Mouse (Mus musculus) olfactory bulb, adult 2 months (tissue): ENCODE results near the gene Tmem184b. TPM values are rescaled to one million over a fixed set of nuclear protein-coding genes. Genes with fewer than 3 reads are reported as not detected.

Experiments
- H3K27ac ChIP-seq: fragments of 200-500 bp; 2 replicates; pipeline ENCODE4 v1.5.1; 2012; ENCODE audit warnings: low read depth, low read length; ENCODE audit not compliant: insufficient read depth
- H3K4me1 ChIP-seq: fragments of 200-500 bp; 2 replicates; pipeline ENCODE4 v1.6.1; 2012; ENCODE audit warnings: low read length; ENCODE audit not compliant: control insufficient read depth, insufficient read depth
- H3K4me3 ChIP-seq: fragments of 200-500 bp; 2 replicates; pipeline ENCODE4 v1.5.1; 2012; ENCODE audit warnings: mild to moderate bottlenecking, low read depth, low read length, moderate library complexity; ENCODE audit not compliant: insufficient read depth
- CTCF ChIP-seq: fragments of 200-500 bp; IDR thresholded peaks from 2 replicates; pipeline ENCODE4 v1.5.1; 2012; ENCODE audit warnings: low read depth, mild to moderate bottlenecking, low read length, moderate library complexity; ENCODE audit not compliant: insufficient read depth
- POLR2A ChIP-seq: fragments of 200-500 bp; IDR thresholded peaks from 2 replicates; pipeline ENCODE4 v1.6.1; 2012; ENCODE audit warnings: mild to moderate bottlenecking, low read depth, low read length, moderate library complexity; ENCODE audit not compliant: insufficient read depth
- WGBS: fragments of 180-500 bp; shearing (Covaris S2); methylation state at CpG from one replicate; pipeline ENCODE4 v1.1.7; 2018; 5-methylcytosine and 5-hydroxymethylcytosine counted together
- polyA plus RNA-seq: library from polyadenylated mRNA; stranded (reverse); fragments of >200 nt; gene quantifications from 2 replicates; pipeline ENCODE4 v1.2.4, GENCODE M21; 2012; ENCODE audit warnings: low replicate concordance; ENCODE audit not compliant: missing spikeins, insufficient read depth, insufficient read length

Tmem184b gene
- polyA plus RNA-seq, 1 experiment, result not detected

GRCm38 (mm10) chr15:79440651-79441330 lies 37.4 kb upstream of the Tmem184b start:
- peak overlapping the region; percentile 76 for H3K27ac ChIP-seq
- H3K4me3 ChIP-seq, result peak overlapping the region; percentile 87
- peaks cover 74% of the 10 kb centered on the region for H3K4me1 ChIP-seq
- TF ChIP-seq POLR2A (no peak), CTCF (no peak)
- WGBS, result 2% methylated on average over 11 of the region's 11 CpGs

- Histone ChIP-seq H3K4me3 (peak overlapping the region; percentile 87), H3K4me1 (peaks cover 78% of the 10 kb centered on the region), H3K27ac (0 out of 2 replicates have a peak overlapping the region, but pooled peaks have one; percentile 3)
- TF ChIP-seq CTCF (no peak), POLR2A (0 out of 2 replicates have a peak, but pooled peaks have one; percentile 17)
- WGBS, result 7% methylated on average over 4 of the region's 4 CpGs
Observed at GRCm38 (mm10) chr15:79440223-79440622, 36.9 kb upstream of the Tmem184b start.

- peak overlapping the region; percentile 87; the same call in 1 of the 2 replicates for H3K4me3 ChIP-seq
- no peak overlapping the region for H3K27ac ChIP-seq
- H3K4me1 ChIP-seq, result peaks cover 76% of the 10 kb centered on the region
- WGBS, result 56% methylated on average over 4 of the region's 4 CpGs
- TF ChIP-seq CTCF (no peak), POLR2A (no peak)
Observed at GRCm38 (mm10) chr15:79439386-79439785, 36.0 kb upstream of the Tmem184b start.

GRCm38 (mm10) chr15:79438816-79439215 lies 35.4 kb upstream of the Tmem184b start:
- 55% methylated on average over 8 of the region's 8 CpGs for WGBS
- no peak overlapping the region for H3K27ac ChIP-seq
- TF ChIP-seq POLR2A (no peak), CTCF (no peak)
- peaks cover 74% of the 10 kb centered on the region for H3K4me1 ChIP-seq
- H3K4me3 ChIP-seq, result no peak overlapping the region

- no peak overlapping the region for H3K27ac ChIP-seq
- H3K4me3 ChIP-seq, result no peak overlapping the region
- TF ChIP-seq CTCF (no peak), POLR2A (no peak)
- 61% methylated on average over 6 of the region's 6 CpGs for WGBS
- H3K4me1 ChIP-seq, result peaks cover 70% of the 10 kb centered on the region
Observed at GRCm38 (mm10) chr15:79438209-79438810, 34.9 kb upstream of the Tmem184b start.

GRCm38 (mm10) chr15:79437541-79438208 lies 34.3 kb upstream of the Tmem184b start:
- WGBS, result 83% methylated on average over 12 of the region's 12 CpGs
- no peak for TF ChIP-seq CTCF
- TF ChIP-seq POLR2A, result no peak
- peaks cover 68% of the 10 kb centered on the region for H3K4me1 ChIP-seq

GRCm38 (mm10) chr15:79436481-79436921 lies 33.1 kb upstream of the Tmem184b start:
- TF ChIP-seq POLR2A, result no peak
- TF ChIP-seq CTCF, result no peak
- Histone ChIP-seq H3K27ac (no peak overlapping the region; the same call in 1 of the 2 replicates), H3K4me1 (peaks cover 68% of the 10 kb centered on the region), H3K4me3 (no peak overlapping the region)
- 26% methylated on average over 7 of the region's 7 CpGs for WGBS

More at GRCm38 (mm10) chr15:79437541-79438208, 34.3 kb upstream of the Tmem184b start:
- Histone ChIP-seq H3K4me3 (no peak overlapping the region), H3K27ac (no peak overlapping the region)

- TF ChIP-seq POLR2A (no peak), CTCF (no peak)
- peaks cover 71% of the 10 kb centered on the region for H3K4me1 ChIP-seq
- H3K4me3 ChIP-seq, result no peak overlapping the region
- 41% methylated on average over 7 of the region's 7 CpGs for WGBS
- H3K27ac ChIP-seq, result no peak overlapping the region
Observed at GRCm38 (mm10) chr15:79435191-79435671, 31.9 kb upstream of the Tmem184b start.

- H3K4me1 ChIP-seq, result peaks cover 53% of the 10 kb centered on the region
- no peak overlapping the region for H3K4me3 ChIP-seq
- peak overlapping the region; percentile 53; the same call in 1 of the 2 replicates for H3K27ac ChIP-seq
- no peak for TF ChIP-seq POLR2A
- TF ChIP-seq CTCF, result no peak
- WGBS, result 19% methylated on average over 21 of the region's 21 CpGs
Observed at GRCm38 (mm10) chr15:79432892-79433291, 29.5 kb upstream of the Tmem184b start.

- no peak overlapping the region for H3K4me3 ChIP-seq
- 63% methylated on average over 11 of the region's 11 CpGs for WGBS
- peaks cover 48% of the 10 kb centered on the region for H3K4me1 ChIP-seq
- TF ChIP-seq POLR2A, result no peak
- no peak for TF ChIP-seq CTCF
- peak overlapping the region; percentile 53; the same call in 1 of the 2 replicates for H3K27ac ChIP-seq
Observed at GRCm38 (mm10) chr15:79432328-79432727, 29.0 kb upstream of the Tmem184b start.
